In the genomic region with DNA sequence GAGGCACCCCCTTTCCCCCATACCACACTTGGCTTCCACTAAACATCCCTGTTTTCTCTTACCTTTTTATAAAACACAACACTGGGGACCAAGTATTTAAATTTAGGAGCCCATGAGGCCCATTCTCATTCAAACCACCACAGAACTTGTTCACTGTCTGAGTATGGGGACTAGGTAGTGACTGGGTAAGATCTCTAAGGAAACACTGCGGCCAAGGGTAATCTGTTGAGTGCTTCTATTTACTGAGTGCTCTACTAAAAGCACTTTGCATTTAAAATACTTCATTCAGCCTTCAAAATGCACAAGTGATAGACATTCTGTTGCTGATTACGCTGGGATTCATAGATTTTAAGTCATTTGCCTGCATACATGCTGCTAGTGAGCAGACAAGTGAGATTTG, we compare ENCODE assay signal across 21 mouse cellular contexts.
"Had no signal": no experiment of that assay in that cellular context is flagged by ENCODE, and none has a peak within 500 bp of the region (broad histone marks: within the 10 kb centered on the region; RNA-seq: fewer than 3 reads in every experiment).

No protein-coding gene starts in this region.

- H3K4me3 ChIP-seq: lung, embryonic 15.5 days; midbrain, embryonic 10.5 days; midbrain, embryonic 12.5 days; myocyte; neural tube, embryonic 13.5 days; neural tube, embryonic 15.5 days had no signal

- DNase-seq: liver, postnatal 0 days; lung, adult 2 months; lung, postnatal 14 days; lung, postnatal 4 days; midbrain, embryonic 14.5 days; retina, postnatal 1 day; right cerebral cortex, adult 18-20 months; right cerebral cortex, postnatal 25 days; right cerebral cortex, postnatal 4 days; spleen, adult 18-20 months; thymus, adult 2 months; thymus, postnatal 25 days; thymus, postnatal 4 days had no signal

- H3K4me1 ChIP-seq: lung, embryonic 15.5 days had no signal

- ATAC-seq: liver, postnatal 0 days; lung, postnatal 0 days; midbrain, embryonic 16.5 days had no signal

- H3K9ac ChIP-seq: liver, postnatal 0 days; lung, embryonic 15.5 days; midbrain, embryonic 12.5 days; neural tube, embryonic 13.5 days; neural tube, embryonic 15.5 days had no signal

- H3K27ac ChIP-seq: lung, embryonic 15.5 days; midbrain, embryonic 10.5 days; midbrain, embryonic 12.5 days; neural tube, embryonic 13.5 days; neural tube, embryonic 15.5 days had no signal

- H3K36me3 ChIP-seq: lung, embryonic 15.5 days; midbrain, embryonic 10.5 days; midbrain, embryonic 12.5 days; neural tube, embryonic 13.5 days; neural tube, embryonic 15.5 days had no signal

- H3K4me2 ChIP-seq: lung, embryonic 15.5 days; midbrain, embryonic 12.5 days; neural tube, embryonic 13.5 days; neural tube, embryonic 15.5 days had no signal

- H3K27me3 ChIP-seq: lung, embryonic 15.5 days; midbrain, embryonic 12.5 days; neural tube, embryonic 13.5 days; neural tube, embryonic 15.5 days had no signal

- H3K9me3 ChIP-seq: lung, embryonic 15.5 days; midbrain, embryonic 10.5 days; midbrain, embryonic 12.5 days; neural tube, embryonic 13.5 days; neural tube, embryonic 15.5 days had no signal
